Mouse (Mus musculus) heart, postnatal 0 days (tissue): ENCODE results near the gene Jaml.

Source experiments
- CTCF ChIP-seq: IDR thresholded peaks from 2 replicates; pipeline ENCODE4 v1.5.1; 2016; ENCODE audit warnings: antibody characterized with exemption, control low read depth, low read depth
- EP300 ChIP-seq: IDR thresholded peaks from 2 replicates; pipeline ENCODE4 v1.6.1; 2016; ENCODE audit warnings: antibody characterized with exemption, low read depth

- TF ChIP-seq EP300 = no peak
- TF ChIP-seq CTCF = no peak
These were observed 23.8 kb upstream of the Jaml start, which contains the start of gene Mpzl3 for GRCm38 (mm10) chr9:45055082-45055713.
